Comparison of ENCODE assay signal across 8 mouse cellular contexts in the genomic region with DNA sequence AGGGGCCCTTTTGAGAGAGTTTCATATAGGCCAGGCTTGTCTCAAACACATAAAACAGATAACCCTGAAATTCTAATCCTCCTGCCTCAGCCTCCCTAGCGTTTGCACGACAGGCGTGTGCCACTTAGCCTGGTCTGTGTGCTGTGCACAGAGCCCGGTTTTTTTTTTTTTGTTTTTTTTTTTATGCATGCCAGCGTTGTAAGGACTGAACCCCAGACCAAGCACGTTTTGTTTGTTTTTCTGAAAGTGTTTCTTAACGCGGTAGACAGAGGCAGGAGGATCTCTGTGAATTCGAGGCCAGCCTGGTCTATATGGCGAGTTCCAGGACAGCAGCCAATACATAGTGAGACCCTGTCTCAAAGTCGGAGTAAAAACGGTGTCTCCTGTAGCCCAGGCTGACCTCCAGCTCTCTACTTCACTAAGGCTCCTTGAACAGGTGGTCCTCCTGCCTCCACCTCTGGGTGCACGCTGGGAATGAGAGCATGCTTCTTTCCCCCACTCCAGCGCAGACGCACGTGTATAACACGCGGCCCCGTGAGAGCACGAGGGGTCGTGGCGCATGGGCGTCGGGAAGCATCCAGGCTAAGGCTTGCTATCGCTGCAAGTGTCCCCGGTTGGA. TPM values are rescaled to one million over a fixed set of nuclear protein-coding genes. Genes with fewer than 3 reads are reported as not detected.
DNase-seq lines count a peak whose midpoint lies in the region; ATAC-seq and TF ChIP-seq lines count a peak whose summit lies in the region.

Ssbp4 (minus strand) TSS at position 124 of the 619 bp plus-strand sequence.

- H3K27me3 ChIP-seq in kidney, postnatal 0 days (ENCODE audit: insufficient read depth, low read length) = no peaks in the 10 kb centered on the region
- no peaks in the 10 kb centered on the region for H3K27me3 ChIP-seq in hindbrain, postnatal 0 days (ENCODE audit: insufficient read depth, low read length)

- no peak for ATAC-seq in kidney, postnatal 0 days (replicated peaks; ENCODE audit: low FRiP score, low read depth)
- ATAC-seq in hindbrain, postnatal 0 days = peak; percentile 7; the same call in 1 of the 2 replicates
- no peak for ATAC-seq in megakaryocyte, adult 5-6 weeks (ENCODE audit: poor library complexity, severe bottlenecking)

- WGBS in kidney, postnatal 0 days = 3% methylated on average over 26 of the region's 26 CpGs
- 6% methylated on average over 26 of the region's 26 CpGs for WGBS in hindbrain, postnatal 0 days

- no peaks in the 10 kb centered on the region for H3K9me3 ChIP-seq in kidney, postnatal 0 days (replicated peaks; ENCODE audit: low read length)
- no peaks in the 10 kb centered on the region for H3K9me3 ChIP-seq in hindbrain, postnatal 0 days (ENCODE audit: low read length)

- peaks cover 14% of the 10 kb centered on the region; the same call in 1 of the 2 replicates for H3K4me1 ChIP-seq in kidney, postnatal 0 days (replicated peaks; ENCODE audit: insufficient read depth, low read length)
- peaks cover 25% of the 10 kb centered on the region for H3K4me1 ChIP-seq in hindbrain, postnatal 0 days (ENCODE audit: insufficient read depth, low read length)

- peak within 1 kb of the TSS; percentile 83 for H3K4me3 ChIP-seq in kidney, postnatal 0 days (replicated peaks; ENCODE audit: low read depth, low read length)
- H3K4me3 ChIP-seq in gastrocnemius, adult 2 months = peak within 1 kb of the TSS; percentile 97
- peak within 1 kb of the TSS; percentile 59 for H3K4me3 ChIP-seq in hindbrain, postnatal 0 days (ENCODE audit: low read length)

- intact Hi-C loops in gastrocnemius, adult 2 months (cut with DNase I) = no loop called here

- DNase-seq in kidney, postnatal 0 days (ENCODE audit: low spot score) = no peak
- DNase-seq in kidney, postnatal 14 days = no peak
- DNase-seq in adrenal gland, postnatal 10 days = no peak
- DNase-seq in gastrocnemius, adult 2 months = no peak
- no peak for DNase-seq in hindbrain, postnatal 0 days (ENCODE audit: low spot score)
- DNase-seq in right cerebral cortex, adult 18-20 months = no peak
- no peak for DNase-seq in frontal cortex, postnatal 36 days (ENCODE audit: low spot score in 2 of 2)

- H3K9ac ChIP-seq in kidney, postnatal 0 days (ENCODE audit: low read depth, low read length) = peak within 1 kb of the TSS; percentile 92
- H3K9ac ChIP-seq in hindbrain, postnatal 0 days (replicated peaks; ENCODE audit: low read length) = peak within 1 kb of the TSS; percentile 76

- H3K36me3 ChIP-seq in kidney, postnatal 0 days (ENCODE audit: insufficient read depth, low read length) = no peaks in the 10 kb centered on the region
- no peaks in the 10 kb centered on the region for H3K36me3 ChIP-seq in hindbrain, postnatal 0 days (ENCODE audit: insufficient read depth, low read length)

- TF ChIP-seq CTCF in kidney, postnatal 0 days (IDR thresholded peaks at IDR 0.05; ENCODE audit: low read depth) = no peak
- TF ChIP-seq CTCF in gastrocnemius, adult 2 months (IDR thresholded peaks at IDR 0.05) = no peak
- TF ChIP-seq CTCF in hindbrain, postnatal 0 days (IDR thresholded peaks at IDR 0.05; ENCODE audit: low read depth) = no peak

- peak within 1 kb of the TSS; percentile 98 for H3K27ac ChIP-seq in kidney, postnatal 0 days
- H3K27ac ChIP-seq in gastrocnemius, adult 2 months = peak within 1 kb of the TSS; percentile 96
- peak within 1 kb of the TSS; percentile 80 for H3K27ac ChIP-seq in hindbrain, postnatal 0 days

- H3K4me2 ChIP-seq in kidney, postnatal 0 days (ENCODE audit: low read length) = peak within 1 kb of the TSS; percentile 93
- H3K4me2 ChIP-seq in hindbrain, postnatal 0 days (ENCODE audit: low read depth, low read length) = peak within 1 kb of the TSS; percentile 78

RNA-seq across cellular contexts. Expression of gene Ssbp4, which starts in this region (rescaled TPM):
- polyA plus RNA-seq in kidney, postnatal 0 days (2015; fragmentation: Nextera tagmentation; extraction: Ambion mirVana) = 166 and 188 TPM in 2 replicates
- total RNA-seq in adrenal gland, postnatal 10 days (2021) = 10 to 100 TPM; 92.0 to 96.9 TPM
- 10 to 100 TPM in 1 of 2 experiments, 1 to 10 TPM in 1; 9.2 to 14.4 TPM for total RNA-seq in gastrocnemius, adult 2 months (2021)
- 248 and 349 TPM in 2 replicates for total RNA-seq in hindbrain, postnatal 0 days (2014; rRNA removed)
- 188 and 189 TPM in 2 replicates for polyA plus RNA-seq in hindbrain, postnatal 0 days (2015; fragmentation: Nextera tagmentation; extraction: Ambion mirVana)
- 35.7 and 38.2 TPM in 2 replicates for total RNA-seq in megakaryocyte, adult 5-6 weeks (2015)
- total RNA-seq in megakaryocyte, adult 5-6 weeks (2017) = 61.3 and 76.1 TPM in 2 replicates
